Mouse (Mus musculus) testis, adult 2 months (tissue): ENCODE data around the gene Acvr1b.

Source experiments
- CTCF ChIP-seq: fragments of 200-500 bp; IDR thresholded peaks from 2 replicates; pipeline ENCODE4 v1.5.1; 2012; ENCODE audit warnings: low read depth, mild to moderate bottlenecking, inconsistent platforms, low read length, moderate library complexity; ENCODE audit not compliant: control insufficient read depth, insufficient read depth, insufficient replicate concordance
- POLR2A ChIP-seq: fragments of 200-500 bp; IDR thresholded peaks from 2 replicates; pipeline ENCODE4 v1.6.1; 2012; ENCODE audit warnings: low read depth, mild to moderate bottlenecking, inconsistent platforms, low read length, moderate library complexity; ENCODE audit not compliant: control insufficient read depth

DNA sequence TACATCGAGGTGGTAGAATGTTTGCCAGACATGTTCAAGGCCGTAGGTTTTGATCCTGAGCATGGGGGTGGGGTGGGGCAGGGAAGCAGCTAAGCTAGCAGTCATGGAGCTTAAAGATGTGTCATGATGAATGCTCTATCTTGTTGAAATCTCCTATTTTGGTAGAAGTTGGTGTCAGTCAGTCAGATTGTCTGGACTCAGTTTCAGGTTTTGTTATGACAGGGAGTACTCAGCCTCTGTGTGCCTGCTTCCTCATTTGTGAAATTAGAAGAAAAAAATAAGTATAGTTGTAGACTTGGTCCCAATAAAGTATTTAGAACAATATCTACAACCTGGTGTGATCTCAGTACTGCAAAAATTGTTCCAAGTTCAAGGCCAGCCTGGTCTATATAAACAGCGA is 35.2 kb upstream of the Acvr1b start:
- TF ChIP-seq POLR2A (no peak), CTCF (no peak)
